Mouse (Mus musculus): ENCODE data around the gene Ampd1.
"Not testable (repeated sequence)": the region's sequence is repeated elsewhere in the genome, so short reads cannot be mapped to it uniquely, and the experiment has no call there.

Ampd1 gene

GRCm38 (mm10) chr3:103102454-103103390 lies 28.9 kb downstream of the Ampd1 start, which contains the start of gene Dennd2c:
TSS of gene Dennd2c (plus strand) at chr3:103102604.
- DNase-seq (ENCODE audit: low spot score): peak; percentile 91

- no peak for DNase-seq (ENCODE audit: low spot score)
Measured at GRCm38 (mm10) chr3:103107565-103108240, 33.9 kb downstream of the Ampd1 start.

- no peak for DNase-seq (ENCODE audit: low spot score)
Measured at GRCm38 (mm10) chr3:103112216-103112615, 38.4 kb downstream of the Ampd1 start.

GRCm38 (mm10) chr3:103123636-103124035 lies 49.8 kb downstream of the Ampd1 start:
- no peak for DNase-seq (ENCODE audit: low spot score)

- no peak for DNase-seq (ENCODE audit: low spot score)
Measured at GRCm38 (mm10) chr3:103126138-103126537, 52.3 kb downstream of the Ampd1 start.

GRCm38 (mm10) chr3:103127177-103127576 lies 53.4 kb downstream of the Ampd1 start:
- peak; percentile 37 for DNase-seq (ENCODE audit: low spot score)

GRCm38 (mm10) chr3:103127721-103128120 lies 53.9 kb downstream of the Ampd1 start:
- no peak for DNase-seq (ENCODE audit: low spot score)

- no peak for DNase-seq (ENCODE audit: low spot score)
Measured at GRCm38 (mm10) chr3:103128251-103128650, 54.4 kb downstream of the Ampd1 start.

- DNase-seq (ENCODE audit: low spot score): peak; percentile 43
Measured at GRCm38 (mm10) chr3:103129367-103130159, 55.7 kb downstream of the Ampd1 start.

- DNase-seq (ENCODE audit: low spot score): peak; percentile 34
Measured at GRCm38 (mm10) chr3:103130236-103130751, 56.5 kb downstream of the Ampd1 start.

GRCm38 (mm10) chr3:103133098-103133497 lies 59.3 kb downstream of the Ampd1 start:
- DNase-seq (ENCODE audit: low spot score): no peak

- no peak for DNase-seq (ENCODE audit: low spot score)
Measured at GRCm38 (mm10) chr3:103136414-103137077, 62.7 kb downstream of the Ampd1 start.

- DNase-seq (ENCODE audit: low spot score): no peak
Measured at GRCm38 (mm10) chr3:103139047-103139446, 65.2 kb downstream of the Ampd1 start.

- DNase-seq (ENCODE audit: low spot score): not testable (repeated sequence)
Measured at GRCm38 (mm10) chr3:103140095-103140838, 66.5 kb downstream of the Ampd1 start.

- no peak for DNase-seq (ENCODE audit: low spot score)
Measured at GRCm38 (mm10) chr3:103141287-103141686, 67.5 kb downstream of the Ampd1 start.

- DNase-seq (ENCODE audit: low spot score): no peak
Measured at GRCm38 (mm10) chr3:103142366-103142765, 68.6 kb downstream of the Ampd1 start.

- DNase-seq (ENCODE audit: low spot score): no peak
Measured at GRCm38 (mm10) chr3:103145336-103145735, 71.5 kb downstream of the Ampd1 start.

GRCm38 (mm10) chr3:103145791-103146190 lies 72.0 kb downstream of the Ampd1 start:
- no peak for DNase-seq (ENCODE audit: low spot score)

- no peak for DNase-seq (ENCODE audit: low spot score)
Measured at GRCm38 (mm10) chr3:103146330-103147166, 72.7 kb downstream of the Ampd1 start.

GRCm38 (mm10) chr3:103147775-103148174 lies 74.0 kb downstream of the Ampd1 start:
- no peak for DNase-seq (ENCODE audit: low spot score)

Data from embryo, embryonic 10 days (tissue).